Mouse (Mus musculus): ENCODE results near the gene Pcolce. TPM values are rescaled to one million over a fixed set of nuclear protein-coding genes. Genes with fewer than 3 reads are reported as not detected.

Gene Pcolce
- polyA plus RNA-seq, 1 experiment: 42.7 TPM

DNA sequence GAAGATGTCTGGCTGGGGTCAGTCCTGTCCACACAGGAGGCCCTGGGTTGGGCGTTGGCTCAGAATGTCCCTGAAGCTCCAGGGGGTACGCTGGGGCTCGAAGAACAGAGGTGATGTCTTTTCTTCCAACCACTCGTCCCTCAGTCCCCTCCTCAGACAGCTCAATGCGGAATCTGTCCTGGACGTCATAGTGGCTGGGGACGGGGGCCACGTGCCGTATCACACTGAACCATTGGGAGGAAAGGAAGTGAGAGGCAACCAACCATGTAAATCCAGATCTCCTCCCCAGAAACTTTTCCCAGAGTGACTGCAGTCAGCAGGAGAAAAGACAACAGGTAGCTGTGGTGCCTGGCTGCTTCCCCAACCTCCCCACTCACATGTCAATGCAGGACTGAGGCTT is 14.0 kb downstream of the Pcolce start:
- WGBS: 58% methylated on average over 9 of the region's 9 CpGs
- DNase-seq (ENCODE audit: low read depth, low spot score): no peak

GRCm38 (mm10) chr5:137598100-137598826 is 15.3 kb downstream of the Pcolce start:
- DNase-seq (ENCODE audit: low read depth, low spot score): no peak
- WGBS: 78% methylated on average over 2 of the region's 2 CpGs

GRCm38 (mm10) chr5:137597625-137598024 is 16.0 kb downstream of the Pcolce start:
- no peak for DNase-seq (ENCODE audit: low read depth, low spot score)

DNA sequence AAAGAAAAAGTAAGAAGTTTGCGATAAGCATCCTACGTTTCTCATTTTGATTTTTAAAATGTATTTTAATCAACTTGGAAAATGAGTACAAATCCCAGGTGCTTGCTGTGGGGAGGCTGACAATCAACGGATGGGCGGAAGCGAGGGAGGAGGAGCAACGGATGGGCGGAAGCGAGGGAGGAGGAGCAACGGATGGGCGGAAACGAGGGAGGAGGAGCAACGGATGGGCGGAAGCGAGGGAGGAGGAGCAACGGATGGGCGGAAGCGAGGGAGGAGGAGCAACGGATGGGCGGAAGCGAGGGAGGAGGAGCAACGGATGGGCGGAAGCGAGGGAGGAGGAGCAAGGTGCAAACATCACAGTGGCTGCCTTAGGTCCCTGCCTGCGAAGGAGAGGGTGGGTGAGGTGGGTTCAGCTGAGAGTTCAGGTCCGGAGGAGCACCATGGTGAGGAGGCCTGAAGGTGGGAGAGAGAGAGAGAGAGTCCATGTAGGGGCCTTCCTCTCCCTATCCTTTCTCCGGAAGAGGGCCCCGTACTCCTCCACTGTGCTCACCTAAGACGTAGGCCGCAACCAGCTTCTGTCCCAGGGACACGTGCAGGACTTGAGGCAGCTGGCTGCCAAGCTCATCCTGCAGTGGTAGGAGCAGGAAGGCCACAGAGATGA is 16.9 kb downstream of the Pcolce start:
- DNase-seq (ENCODE audit: low read depth, low spot score): no peak
- WGBS: 47% methylated on average over 30 of the region's 30 CpGs

More at GRCm38 (mm10) chr5:137597625-137598024, 16.0 kb downstream of the Pcolce start:
- WGBS: 88% methylated on average over 6 of the region's 6 CpGs

GRCm38 (mm10) chr5:137595921-137596320 is 17.7 kb downstream of the Pcolce start:
- WGBS: 72% methylated on average over 7 of the region's 7 CpGs
- no peak for DNase-seq (ENCODE audit: low read depth, low spot score)

- WGBS: 75% methylated on average over 5 of the region's 5 CpGs
- no peak for DNase-seq (ENCODE audit: low read depth, low spot score)
Measured at GRCm38 (mm10) chr5:137590507-137590906, 23.1 kb downstream of the Pcolce start.

DNA sequence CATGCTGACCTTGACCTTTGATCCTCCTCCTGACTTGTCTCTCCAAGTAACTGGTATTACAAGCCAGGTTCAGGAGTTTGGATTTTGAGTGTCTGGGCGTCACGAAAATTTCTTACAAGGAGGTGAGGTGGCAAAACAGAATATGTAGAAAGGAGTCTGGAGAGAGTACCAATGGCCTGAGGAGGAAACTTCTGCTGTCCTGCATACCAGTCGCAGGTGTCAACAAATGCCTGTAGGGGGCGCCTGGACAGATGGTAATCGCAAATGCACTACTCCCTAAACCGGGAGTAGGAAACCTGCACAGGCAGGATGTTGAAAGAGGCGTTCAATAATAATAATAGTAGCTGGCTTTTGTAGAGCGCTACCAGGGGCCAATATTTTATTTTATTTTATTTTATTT is 28.6 kb downstream of the Pcolce start:
- 19% methylated on average over 8 of the region's 8 CpGs for WGBS
- no peak for DNase-seq (ENCODE audit: low read depth, low spot score)

DNA sequence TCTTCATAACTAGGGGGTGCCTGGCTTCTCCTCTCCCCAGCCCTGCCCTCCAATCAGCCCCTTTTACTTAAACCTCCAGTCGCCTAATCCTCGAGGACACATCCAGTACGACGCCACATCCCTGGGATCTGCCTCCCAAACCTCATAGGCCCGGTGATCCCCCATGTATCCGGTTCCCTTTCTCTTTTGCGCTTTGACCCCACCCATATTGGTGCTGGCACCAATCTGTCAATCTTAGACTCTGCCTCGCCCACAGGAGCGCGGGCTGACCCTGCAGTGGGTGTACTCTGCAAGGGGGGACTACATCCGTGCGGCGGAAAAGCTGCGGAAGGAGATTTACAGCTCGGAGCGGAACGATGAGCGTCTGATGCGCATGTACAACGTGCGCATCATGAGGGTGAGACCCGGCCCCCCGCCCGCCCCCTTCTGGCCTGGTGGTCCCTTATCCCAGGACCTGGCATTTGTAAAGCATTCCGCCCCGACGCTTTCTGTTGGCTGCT is 29.9 kb downstream of the Pcolce start:
- DNase-seq (ENCODE audit: low read depth, low spot score): no peak
- WGBS: 16% methylated on average over 27 of the region's 27 CpGs

DNA sequence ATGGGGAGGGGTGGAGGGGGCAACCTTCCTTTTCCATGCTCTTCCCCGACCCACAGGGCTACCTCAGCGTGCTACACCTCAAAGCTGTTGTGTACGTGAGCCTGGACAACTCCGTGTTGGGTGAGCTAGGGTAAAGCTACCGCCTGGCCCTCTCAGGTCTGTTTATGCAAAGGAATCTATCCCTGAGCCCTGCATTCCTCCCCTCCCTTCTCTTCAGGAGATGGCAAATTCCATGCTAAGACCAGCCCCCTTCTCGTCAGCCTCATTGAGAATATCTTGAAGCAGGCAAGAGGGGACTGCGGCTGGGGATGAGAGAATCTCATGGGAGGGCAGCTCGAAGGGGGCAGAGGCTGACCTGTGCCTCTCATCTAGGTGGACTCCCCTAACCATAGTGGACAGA is 30.9 kb downstream of the Pcolce start:
- DNase-seq (ENCODE audit: low read depth, low spot score): no peak
- WGBS: 43% methylated on average over 8 of the region's 8 CpGs

- DNase-seq (ENCODE audit: low read depth, low spot score): no peak
Measured at GRCm38 (mm10) chr5:137580246-137580645, 33.3 kb downstream of the Pcolce start.

GRCm38 (mm10) chr5:137574470-137574901 is 39.1 kb downstream of the Pcolce start:
- WGBS: 12% methylated on average over 27 of the region's 27 CpGs
- DNase-seq (ENCODE audit: low read depth, low spot score): no peak

More at GRCm38 (mm10) chr5:137580246-137580645, 33.3 kb downstream of the Pcolce start:
- WGBS: 67% methylated on average over 6 of the region's 6 CpGs

GRCm38 (mm10) chr5:137570691-137571586 is 42.6 kb downstream of the Pcolce start:
- DNase-seq (ENCODE audit: low read depth, low spot score): no peak
- WGBS: 75% methylated on average over 17 of the region's 17 CpGs

DNA sequence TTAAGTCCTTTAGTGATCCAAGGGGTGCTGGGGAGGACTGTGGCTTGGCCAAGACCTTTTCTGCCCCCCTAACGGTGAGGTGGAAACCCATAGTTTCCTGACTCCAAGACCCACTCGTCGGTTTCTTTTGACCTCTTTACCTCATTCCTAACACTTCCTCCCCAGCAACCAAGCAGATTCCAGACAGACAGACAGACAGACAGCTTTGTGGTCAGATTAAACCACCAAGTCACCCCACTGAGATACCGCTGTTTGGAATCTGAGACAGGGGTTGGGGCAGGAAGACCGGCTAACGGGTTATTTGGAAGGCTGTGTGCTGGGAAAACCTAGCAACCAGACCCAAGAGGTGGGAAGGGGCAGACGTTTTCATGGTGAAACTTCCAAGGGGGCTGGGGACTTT is 43.4 kb downstream of the Pcolce start:
- 62% methylated on average over 7 of the region's 7 CpGs for WGBS

GRCm38 (mm10) chr5:137569665-137570064 is 43.9 kb downstream of the Pcolce start, which contains the start of gene Tfr2:
Tfr2 (plus strand) TSS chr5:137569840.
- DNase-seq (ENCODE audit: low read depth, low spot score): peak; percentile 32
- 10% methylated on average over 9 of the region's 9 CpGs for WGBS

More for the DNA sequence above, 43.4 kb downstream of the Pcolce start:
- no peak for DNase-seq (ENCODE audit: low read depth, low spot score)

- WGBS: 63% methylated on average over 12 of the region's 12 CpGs
- DNase-seq (ENCODE audit: low read depth, low spot score): no peak
Measured at GRCm38 (mm10) chr5:137569031-137569430, 44.6 kb downstream of the Pcolce start.

DNA sequence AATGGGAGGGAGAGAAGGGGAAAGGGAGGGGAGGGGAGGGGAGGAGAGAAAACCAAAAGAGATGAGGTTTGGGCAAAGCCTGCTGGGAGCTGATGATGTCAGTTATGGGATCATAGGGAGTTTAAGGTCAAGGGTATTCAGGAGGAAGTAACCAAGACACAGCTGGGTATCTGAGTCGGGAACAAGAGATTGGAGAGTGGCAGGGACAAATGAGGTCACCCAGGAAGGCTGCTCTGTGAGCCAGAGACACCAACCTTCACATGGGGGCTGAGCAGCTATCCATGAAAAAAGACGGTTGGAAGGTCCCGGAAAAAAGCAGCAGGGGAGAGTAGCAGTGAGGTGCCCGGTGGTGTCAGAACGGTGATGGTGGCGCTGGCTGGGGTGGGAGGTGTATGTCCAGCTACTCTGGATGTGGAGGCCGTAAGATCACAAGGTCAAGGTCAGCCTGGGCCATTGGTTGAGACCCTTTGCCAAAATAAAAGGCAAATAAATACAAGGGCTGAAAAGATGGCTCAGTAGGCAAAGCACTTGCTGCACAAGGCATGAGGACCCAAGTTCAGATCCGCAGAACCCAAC is 45.3 kb downstream of the Pcolce start:
- WGBS: 78% methylated on average over 8 of the region's 8 CpGs
- no peak for DNase-seq (ENCODE audit: low read depth, low spot score)

DNA sequence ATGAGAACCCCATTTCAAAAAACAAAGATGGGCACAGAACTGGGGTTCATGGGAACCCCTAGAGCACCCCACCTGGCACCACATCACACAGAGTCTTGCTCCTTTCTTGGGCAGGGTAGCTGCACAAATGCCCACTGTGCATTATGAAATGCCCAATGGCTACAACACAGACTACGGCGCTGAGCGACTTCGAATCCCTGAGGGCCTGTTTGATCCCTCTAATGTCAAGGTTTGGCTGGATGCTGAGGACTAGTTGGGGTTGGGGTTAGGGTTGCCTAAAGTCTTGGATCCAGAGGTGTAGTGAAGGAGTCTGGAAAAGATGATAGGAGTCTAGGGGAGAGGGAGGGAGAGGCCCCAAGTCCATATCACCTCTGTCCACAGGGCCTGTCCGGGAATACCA is 47.2 kb downstream of the Pcolce start:
- 94% methylated on average over 5 of the region's 5 CpGs for WGBS
- no peak for DNase-seq (ENCODE audit: low read depth, low spot score)

DNA sequence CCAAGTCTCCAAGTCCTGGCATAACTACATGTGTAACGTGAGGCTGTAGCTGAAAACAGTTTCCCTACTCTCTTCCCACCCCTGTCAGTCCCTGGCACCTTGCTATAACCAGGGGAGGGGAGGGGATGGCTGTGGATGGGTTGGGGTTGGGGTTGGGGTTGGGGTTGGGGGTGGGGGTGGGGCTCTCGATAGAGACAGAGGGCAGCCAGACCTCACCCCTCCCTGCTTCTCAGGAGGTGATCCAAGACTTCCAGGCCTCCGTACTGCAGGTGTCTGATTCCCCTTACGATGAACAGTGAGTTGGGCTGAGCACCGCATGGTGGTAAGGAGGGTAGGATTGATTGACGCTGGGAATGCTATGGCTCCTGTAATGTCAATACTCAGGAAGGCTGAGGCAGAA is 47.8 kb downstream of the Pcolce start:
- no peak for DNase-seq (ENCODE audit: low read depth, low spot score)
- 70% methylated on average over 6 of the region's 6 CpGs for WGBS

DNA sequence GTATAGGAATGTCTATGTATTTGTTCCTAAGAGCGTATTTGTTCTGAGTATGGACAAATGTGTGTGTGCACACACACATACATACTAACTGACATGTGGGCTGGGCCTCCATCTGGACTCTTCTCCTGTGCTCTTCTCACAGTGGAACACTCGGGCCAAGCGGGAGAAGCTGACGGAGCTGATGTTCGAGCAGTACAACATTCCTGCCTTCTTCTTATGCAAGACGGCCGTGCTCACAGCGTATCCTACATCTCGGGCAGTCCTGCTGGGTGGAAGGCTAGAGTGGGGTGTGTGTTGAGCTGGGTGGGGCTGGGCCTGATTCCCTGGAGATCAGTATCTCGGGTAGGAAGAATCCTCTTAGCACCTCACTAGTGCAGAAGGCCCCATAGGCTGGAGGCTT is 50.6 kb downstream of the Pcolce start:
- WGBS: 60% methylated on average over 10 of the region's 10 CpGs
- no peak for DNase-seq (ENCODE audit: low read depth, low spot score)

DNA sequence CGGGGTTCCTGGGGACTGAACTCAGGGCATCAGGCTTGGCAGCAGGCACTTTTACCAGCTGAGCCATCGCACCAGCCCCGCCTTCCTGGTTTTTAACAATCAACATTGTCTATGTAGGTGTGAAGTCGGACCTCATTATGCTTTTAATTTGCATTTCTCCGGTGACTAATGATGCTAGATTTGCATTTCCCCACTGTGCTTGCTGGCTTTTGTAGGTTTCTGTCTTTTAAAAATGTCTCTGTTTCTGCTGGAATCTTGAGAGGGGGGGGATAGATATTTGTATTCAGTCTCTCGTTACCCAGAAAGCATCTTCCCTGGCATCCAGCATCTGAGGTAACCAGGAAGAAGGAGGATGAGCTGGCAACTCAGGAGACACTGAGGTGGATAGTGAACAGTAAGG is 52.0 kb downstream of the Pcolce start:
- no peak for DNase-seq (ENCODE audit: low read depth, low spot score)
- WGBS: 52% methylated on average over 6 of the region's 6 CpGs
